Mouse (Mus musculus) embryonic fibroblast, embryonic 13.5 days (primary cell): ENCODE measurements around the gene Irf2bpl.

Experiments used
- CTCF ChIP-seq: IDR thresholded peaks from 2 replicates; pipeline ENCODE4 v1.5.1; 2011; ENCODE audit warnings: mild to moderate bottlenecking, control low read depth, low read length, moderate library complexity, borderline replicate concordance; ENCODE audit not compliant: insufficient read depth
- POLR2A ChIP-seq: IDR thresholded peaks from 2 replicates; pipeline ENCODE4 v1.6.1; 2011; ENCODE audit warnings: low read depth, mild to moderate bottlenecking, control low read depth, low read length, moderate library complexity

DNA sequence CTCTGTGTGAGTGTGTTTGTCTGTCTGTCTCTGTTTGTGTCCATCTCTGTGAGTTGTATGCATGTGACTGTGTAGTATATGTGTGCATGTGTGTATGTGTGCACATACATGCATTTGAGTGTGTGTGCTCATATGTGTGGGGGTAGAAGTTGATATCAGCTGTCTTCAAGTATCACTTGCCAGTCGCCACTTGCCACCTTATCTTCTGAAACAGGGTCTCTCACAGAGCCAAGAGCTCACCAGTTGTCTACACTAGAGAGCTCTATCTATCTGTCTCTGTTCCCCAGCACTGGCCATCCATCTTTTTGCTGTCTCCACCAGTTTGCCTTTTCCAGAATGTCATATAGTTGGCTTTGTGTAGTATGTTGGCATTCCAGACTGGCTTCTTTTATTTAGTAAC is 31.1 kb downstream of the Irf2bpl start:
- TF ChIP-seq CTCF, result no peak
- no peak for TF ChIP-seq POLR2A
